Mouse (Mus musculus): Measurements from ENCODE around the gene Foxp1. TPM values are rescaled to one million over a fixed set of nuclear protein-coding genes. Genes with fewer than 3 reads are reported as not detected.
A peak's percentile ranks its signal among the peaks of the same experiment; 100 is the strongest.

The Foxp1 gene
- total RNA-seq, 1 experiment from 2014 or later, result 110 TPM

DNA sequence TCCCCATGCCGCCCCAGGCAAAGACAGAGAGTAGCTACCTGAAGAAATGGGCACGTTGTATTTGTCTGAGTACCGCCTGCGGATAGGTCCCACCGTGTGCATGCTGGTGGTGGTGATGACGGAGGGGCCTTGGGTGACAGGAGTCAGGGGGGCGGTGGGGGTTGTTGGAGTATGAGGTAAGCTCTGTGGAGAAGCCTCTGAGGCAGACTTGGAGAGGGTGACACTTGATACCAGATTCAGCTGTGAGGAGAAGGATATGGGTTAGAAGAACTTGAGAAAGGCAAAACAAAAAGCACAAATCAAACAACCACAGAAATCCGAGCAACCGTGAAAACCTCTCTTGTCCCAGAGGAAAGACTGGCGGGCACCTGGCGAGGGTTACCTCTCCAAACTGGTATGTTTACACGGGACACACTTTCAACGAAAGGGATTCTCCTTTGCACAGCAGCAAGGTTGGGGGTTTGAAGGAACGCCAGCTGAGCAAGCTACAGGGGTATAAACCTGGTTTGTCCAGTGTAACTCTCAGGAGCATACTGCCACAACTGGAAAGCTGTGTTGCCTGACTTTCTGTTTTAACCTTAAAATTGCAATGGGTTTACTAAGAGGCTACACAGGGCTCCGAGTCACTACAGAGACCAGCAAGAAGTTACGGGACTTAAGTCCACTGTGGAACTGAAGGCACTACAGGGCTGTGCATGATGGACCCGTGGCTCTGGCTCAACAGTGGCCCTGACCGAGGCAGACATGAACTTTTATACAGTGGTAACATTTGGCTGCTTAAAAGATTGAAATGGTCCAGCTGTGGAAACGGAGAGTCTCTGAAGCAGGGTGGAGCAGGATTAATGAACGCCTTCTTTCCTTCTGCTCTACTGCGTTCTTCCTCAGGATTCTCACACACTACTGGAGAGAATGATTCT lies 576.8 kb downstream of the Foxp1 start:
- no peak for ATAC-seq (replicated peaks in 1 of 2; ENCODE audit: insufficient read depth in 1 of 2, low FRiP score in 2 of 2, low TSS enrichment in 1 of 2, low read depth in 1 of 2, poor library complexity in 2 of 2, severe bottlenecking in 2 of 2)

DNA sequence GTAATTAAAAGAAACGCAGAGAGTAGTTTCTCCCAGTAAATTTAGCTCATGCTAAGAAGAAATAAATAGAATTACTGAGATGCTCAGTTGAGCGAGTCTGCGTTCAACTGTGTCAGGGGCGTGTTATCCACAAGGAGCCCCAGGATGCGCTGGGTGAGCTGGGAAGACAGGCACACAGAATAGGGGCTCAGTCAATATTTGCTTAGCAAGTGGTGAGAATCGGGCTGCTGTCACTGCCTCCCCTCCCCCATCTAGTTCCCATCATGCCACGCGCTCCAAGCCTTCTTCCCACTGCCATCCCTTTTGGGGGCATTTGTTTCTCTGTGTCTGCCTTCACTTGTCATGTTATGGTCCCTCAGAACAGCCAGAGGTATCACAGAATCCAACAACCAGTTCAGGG lies 584.2 kb downstream of the Foxp1 start:
- no peak for ATAC-seq (replicated peaks in 1 of 2; ENCODE audit: insufficient read depth in 1 of 2, low FRiP score in 2 of 2, low TSS enrichment in 1 of 2, low read depth in 1 of 2, poor library complexity in 2 of 2, severe bottlenecking in 2 of 2)

DNA sequence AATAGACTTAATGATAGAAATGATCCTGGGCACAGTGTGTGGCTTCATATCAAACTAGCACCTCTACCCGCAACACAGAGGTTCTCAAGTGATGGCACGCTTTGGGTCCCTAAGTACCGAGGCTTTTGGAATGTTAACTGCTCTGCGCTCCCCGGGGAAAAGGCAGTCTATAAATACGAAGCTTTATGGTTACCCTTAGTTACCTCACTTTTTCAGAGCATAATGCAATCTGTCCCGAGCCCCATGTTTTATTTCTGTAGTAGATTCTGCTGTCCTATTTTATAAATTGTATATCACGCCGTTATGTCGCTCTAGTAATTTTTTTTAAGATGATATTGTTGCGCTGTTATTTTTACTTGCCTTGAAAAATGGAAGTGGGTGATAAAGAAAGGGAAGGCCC lies 585.0 kb downstream of the Foxp1 start:
- ATAC-seq (replicated peaks in 1 of 2; ENCODE audit: insufficient read depth in 1 of 2, low FRiP score in 2 of 2, low TSS enrichment in 1 of 2, low read depth in 1 of 2, poor library complexity in 2 of 2, severe bottlenecking in 2 of 2), result no peak

DNA sequence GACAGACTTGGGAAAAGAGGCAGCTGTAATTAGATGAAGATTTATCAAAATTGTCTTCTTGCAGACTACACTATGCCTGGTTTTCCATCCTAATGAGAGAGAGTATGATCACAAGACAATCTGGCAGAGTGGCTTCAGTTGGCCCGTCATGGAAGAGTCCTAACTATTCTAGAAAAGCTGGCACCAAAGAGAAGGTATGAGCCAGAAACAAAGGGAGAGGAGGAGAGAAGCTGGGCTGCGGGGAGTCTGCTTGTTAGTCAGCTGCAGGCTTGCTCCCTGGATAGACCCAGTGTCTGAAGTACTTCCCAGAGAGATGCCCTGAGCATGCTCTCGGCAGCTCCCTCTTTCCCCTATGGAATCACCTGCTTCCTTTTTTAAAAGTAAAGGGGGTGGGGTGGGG lies 586.1 kb downstream of the Foxp1 start:
- ATAC-seq (replicated peaks in 1 of 2; ENCODE audit: insufficient read depth in 1 of 2, low FRiP score in 2 of 2, low TSS enrichment in 1 of 2, low read depth in 1 of 2, poor library complexity in 2 of 2, severe bottlenecking in 2 of 2), result no peak

DNA sequence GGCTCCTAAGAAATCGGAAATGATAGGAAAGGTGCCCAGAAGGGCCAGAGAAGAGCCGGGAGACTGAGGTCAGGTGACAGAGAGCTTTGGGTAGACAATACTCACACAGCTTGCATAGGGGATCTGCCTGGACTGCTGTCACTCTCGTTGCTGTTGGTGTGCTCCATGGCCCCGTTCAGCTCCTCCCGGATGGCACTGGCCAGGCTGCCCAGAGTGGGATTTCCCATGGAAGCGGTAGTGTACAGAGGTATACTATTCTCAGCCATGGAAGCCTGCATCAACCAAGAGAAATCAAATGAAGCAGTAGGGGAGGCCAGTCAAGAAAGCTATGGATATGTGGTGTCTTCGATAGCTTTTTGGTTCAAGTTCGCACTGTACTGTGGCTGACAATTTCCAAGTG lies 587.4 kb downstream of the Foxp1 start:
- no peak; a peak in 1 of 4 replicates for ATAC-seq (replicated peaks in 1 of 2; ENCODE audit: insufficient read depth in 1 of 2, low FRiP score in 2 of 2, low TSS enrichment in 1 of 2, low read depth in 1 of 2, poor library complexity in 2 of 2, severe bottlenecking in 2 of 2)

DNA sequence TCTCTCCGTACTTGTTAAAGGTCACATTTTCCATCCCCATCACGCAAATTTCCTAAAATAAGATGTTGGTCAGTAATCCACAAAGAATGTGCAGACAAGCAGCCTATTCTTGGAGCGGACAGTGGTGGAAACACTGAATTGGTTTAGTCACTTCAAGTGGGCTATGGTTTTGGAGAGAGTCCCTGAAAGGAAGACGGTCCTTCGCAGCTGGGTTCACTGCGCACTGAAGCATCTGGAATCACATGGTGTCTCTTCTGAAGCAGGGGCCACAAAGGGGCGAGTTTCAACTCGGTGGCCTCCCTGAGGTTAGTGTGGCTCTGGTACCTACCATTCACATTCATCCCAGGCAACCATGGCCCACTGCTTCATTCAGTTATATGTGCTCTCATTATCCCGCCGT lies 588.1 kb downstream of the Foxp1 start:
- ATAC-seq (replicated peaks in 1 of 2; ENCODE audit: insufficient read depth in 1 of 2, low FRiP score in 2 of 2, low TSS enrichment in 1 of 2, low read depth in 1 of 2, poor library complexity in 2 of 2, severe bottlenecking in 2 of 2), result no peak

DNA sequence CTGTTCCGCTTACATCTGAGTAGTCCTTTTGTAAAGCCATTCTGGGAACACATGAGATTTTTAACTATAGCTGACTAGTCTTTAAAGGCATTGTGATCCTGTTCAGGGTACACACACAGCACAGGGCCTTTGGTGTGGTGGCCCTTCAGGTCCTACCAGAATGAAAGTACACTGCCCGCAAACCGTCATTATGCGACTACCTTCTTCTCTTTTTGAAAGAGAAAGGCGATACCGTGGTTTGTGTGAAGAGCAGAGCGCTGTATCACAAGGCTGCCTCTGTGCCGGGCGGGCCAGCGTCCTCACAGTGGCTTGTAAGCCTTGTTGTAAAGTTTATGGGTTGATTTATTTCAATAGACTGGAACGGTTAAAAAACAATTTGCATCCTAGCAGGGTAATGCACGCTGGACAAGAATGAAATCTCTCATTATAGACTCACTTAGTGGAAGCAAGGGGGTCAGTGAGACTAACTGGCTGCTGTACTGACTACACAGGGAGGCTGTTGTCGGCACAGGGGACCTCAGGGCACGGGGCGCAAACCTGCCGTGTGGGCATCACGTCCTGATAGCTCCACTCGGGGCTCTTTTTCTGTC lies 589.3 kb downstream of the Foxp1 start:
- no peak for ATAC-seq (replicated peaks in 1 of 2; ENCODE audit: insufficient read depth in 1 of 2, low FRiP score in 2 of 2, low TSS enrichment in 1 of 2, low read depth in 1 of 2, poor library complexity in 2 of 2, severe bottlenecking in 2 of 2)

DNA sequence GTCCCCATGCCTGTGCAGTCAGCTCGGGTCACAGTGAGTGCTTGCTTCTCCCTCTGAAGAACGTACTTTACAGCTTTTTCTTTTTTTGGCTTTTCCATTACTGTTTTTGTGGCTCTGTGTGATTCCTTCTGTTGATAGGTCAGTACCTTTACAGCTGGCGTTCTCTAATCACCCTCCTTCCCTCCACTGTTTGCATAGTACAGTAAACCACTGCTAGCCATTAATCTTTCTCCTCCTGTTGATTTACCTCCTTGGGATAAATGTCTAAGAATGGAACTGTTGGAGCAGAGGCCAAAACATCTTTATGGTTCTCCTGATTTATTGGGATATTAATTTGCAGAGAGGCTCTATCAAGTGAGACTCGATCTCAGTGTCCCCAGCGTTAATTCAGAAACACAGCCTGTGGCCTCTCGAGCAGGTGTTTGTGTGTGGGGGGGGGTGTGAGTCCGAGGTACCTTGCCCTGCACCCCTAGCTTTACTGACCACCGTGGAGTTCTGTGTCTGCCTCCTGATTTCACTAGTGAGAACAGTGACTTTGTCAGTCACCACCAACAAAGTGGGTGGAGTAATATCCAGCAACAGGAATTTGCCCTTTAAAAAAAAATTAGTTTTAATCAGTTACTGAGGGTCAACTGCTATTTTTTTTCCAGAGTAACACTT lies 590.5 kb downstream of the Foxp1 start:
- ATAC-seq (replicated peaks in 1 of 2; ENCODE audit: insufficient read depth in 1 of 2, low FRiP score in 2 of 2, low TSS enrichment in 1 of 2, low read depth in 1 of 2, poor library complexity in 2 of 2, severe bottlenecking in 2 of 2), result no peak

DNA sequence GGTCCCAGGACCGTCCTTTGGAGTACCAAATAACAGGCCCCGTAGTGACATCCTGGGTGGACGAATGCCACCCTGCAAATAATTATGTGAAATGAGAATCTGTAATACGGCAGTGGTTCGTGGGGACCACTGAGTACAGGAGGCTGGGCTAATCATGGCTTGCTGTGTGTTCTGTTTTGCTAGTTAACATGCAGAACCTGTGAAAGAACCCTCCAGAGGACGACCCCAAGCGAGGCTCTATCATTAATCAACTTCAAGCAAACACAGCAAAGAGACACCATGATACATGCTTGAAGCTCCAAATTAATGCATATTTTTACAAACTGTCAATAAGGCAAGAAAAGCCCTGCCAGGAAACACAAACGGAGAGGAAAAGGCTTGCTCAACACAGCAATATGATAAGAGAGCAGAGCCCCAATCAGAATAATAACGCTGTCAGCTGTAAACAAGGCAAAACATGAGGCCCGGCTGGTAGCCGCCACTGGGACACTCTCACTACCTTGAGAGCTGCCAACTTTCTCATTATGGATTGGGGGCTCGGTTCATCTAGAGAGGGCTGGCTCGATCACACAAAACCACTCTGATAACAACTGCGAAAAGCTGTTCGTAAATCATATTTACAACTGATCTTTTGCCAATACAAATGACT lies 591.7 kb downstream of the Foxp1 start:
- no peak for ATAC-seq (replicated peaks in 1 of 2; ENCODE audit: insufficient read depth in 1 of 2, low FRiP score in 2 of 2, low TSS enrichment in 1 of 2, low read depth in 1 of 2, poor library complexity in 2 of 2, severe bottlenecking in 2 of 2)

DNA sequence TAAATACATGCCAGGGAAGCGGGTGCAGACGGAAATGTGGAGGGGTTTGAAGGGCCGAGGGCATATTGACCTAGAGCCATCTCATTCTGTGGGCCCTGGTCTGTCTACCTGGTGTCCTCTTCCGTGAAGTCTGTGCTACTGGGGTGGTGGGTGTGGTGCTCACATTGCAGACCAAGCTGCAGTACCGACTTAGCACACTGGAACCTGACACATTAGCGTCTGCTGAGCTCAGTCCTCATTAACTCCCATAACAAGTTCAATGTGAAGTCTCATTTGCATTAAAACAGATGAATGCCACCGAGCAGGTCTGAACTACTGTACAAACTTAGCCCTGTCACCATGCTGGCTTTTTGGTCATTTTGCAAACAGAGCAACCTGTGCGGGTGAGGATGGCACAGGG lies 594.2 kb downstream of the Foxp1 start:
- no peak for ATAC-seq (replicated peaks in 1 of 2; ENCODE audit: insufficient read depth in 1 of 2, low FRiP score in 2 of 2, low TSS enrichment in 1 of 2, low read depth in 1 of 2, poor library complexity in 2 of 2, severe bottlenecking in 2 of 2)

DNA sequence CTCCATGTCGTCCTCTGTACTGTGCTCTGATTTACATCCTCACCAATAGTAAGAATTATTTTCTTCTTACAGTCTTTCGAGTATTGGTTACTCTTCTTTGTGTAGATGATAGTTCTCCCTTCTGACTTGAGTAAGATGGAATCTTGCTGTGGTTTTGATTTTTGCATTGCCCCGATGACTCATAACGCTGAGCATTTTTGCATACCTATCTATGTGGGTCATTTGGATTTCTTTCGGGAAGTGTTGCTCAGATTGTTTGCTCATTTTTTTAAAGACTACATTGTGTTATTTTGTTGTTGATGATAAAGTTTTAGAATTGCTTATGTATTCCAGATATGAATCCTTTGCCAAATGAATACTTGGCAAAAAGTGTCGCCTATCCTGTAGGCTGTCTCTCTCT lies 621.3 kb downstream of the Foxp1 start:
- ATAC-seq (replicated peaks in 1 of 2; ENCODE audit: insufficient read depth in 1 of 2, low FRiP score in 2 of 2, low TSS enrichment in 1 of 2, low read depth in 1 of 2, poor library complexity in 2 of 2, severe bottlenecking in 2 of 2), result no peak

DNA sequence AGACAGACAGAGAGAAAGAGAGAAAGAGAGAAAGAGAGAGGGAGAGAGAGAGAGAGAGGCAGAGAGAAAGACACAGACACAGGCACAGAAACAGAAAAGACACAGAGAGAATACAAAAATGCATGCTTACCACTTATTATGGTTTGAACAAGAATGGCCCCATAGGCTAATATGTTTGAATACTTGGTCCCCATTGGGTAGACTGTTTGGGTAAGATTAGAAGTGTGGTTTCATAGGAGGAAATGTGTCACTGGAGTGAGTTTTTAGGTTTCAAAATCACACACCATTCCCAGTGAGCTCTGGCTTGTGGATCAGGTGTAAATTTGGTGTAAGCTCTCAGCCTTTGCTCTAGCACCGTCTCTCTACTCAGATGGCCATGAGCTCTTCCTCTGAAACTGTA lies 644.3 kb downstream of the Foxp1 start:
- ATAC-seq (replicated peaks in 1 of 2; ENCODE audit: insufficient read depth in 1 of 2, low FRiP score in 2 of 2, low TSS enrichment in 1 of 2, low read depth in 1 of 2, poor library complexity in 2 of 2, severe bottlenecking in 2 of 2), result peak; percentile 25 to 49; a peak in 1 of 4 replicates

DNA sequence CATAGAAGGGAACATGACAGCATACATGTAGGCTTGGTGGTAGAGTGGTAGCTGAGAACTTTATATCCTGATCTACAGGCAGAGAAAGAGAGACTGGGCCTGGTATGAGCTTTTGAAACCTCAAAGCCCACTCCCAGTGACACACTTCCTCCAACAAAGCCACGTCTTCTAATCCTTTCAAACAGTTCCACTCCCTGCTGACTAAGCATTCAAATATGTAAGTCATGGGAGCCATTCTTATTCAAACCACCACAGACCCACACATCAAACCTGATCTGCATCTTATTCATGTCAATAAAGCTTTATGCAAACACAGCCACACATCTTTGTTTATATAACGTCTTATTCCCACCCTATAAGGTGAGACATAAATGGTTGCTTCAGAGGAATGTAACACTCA lies 646.1 kb downstream of the Foxp1 start:
- ATAC-seq (replicated peaks in 1 of 2; ENCODE audit: insufficient read depth in 1 of 2, low FRiP score in 2 of 2, low TSS enrichment in 1 of 2, low read depth in 1 of 2, poor library complexity in 2 of 2, severe bottlenecking in 2 of 2), result no peak

Other genes with a start within 250 kb of the Foxp1 start
- 29.2 and 32.4 TPM in 2 replicates for gene Eif4e3, start 144.1 kb upstream of the Foxp1 start, total RNA-seq (2017)
- gene Gm20696, start 144.1 kb upstream of the Foxp1 start, total RNA-seq (2017), result 1.9 and 9.3 TPM in 2 replicates
- 0.25 and 0.88 TPM in 2 replicates for gene Gpr27, start 170.0 kb upstream of the Foxp1 start, total RNA-seq (2017)
- 0.69 TPM in 1 of 2 replicates, not detected in the other for gene Prok2, start 203.7 kb upstream of the Foxp1 start, total RNA-seq (2017)

Measured in hematopoietic stem cell, adult 5-6 weeks (primary cell).